Mouse (Mus musculus): ENCODE data around the gene Psmb5. TPM values are rescaled to one million over a fixed set of nuclear protein-coding genes. Genes with fewer than 3 reads are reported as not detected.

Psmb5 gene
- polyA plus RNA-seq, 1 experiment from 2014 or later: 361 TPM

GRCm38 (mm10) chr14:54607226-54607625, 10.6 kb downstream of the Psmb5 start:
- Histone ChIP-seq H3K36me3 (ENCODE audit: control insufficient read depth, insufficient read depth, low read length) (no peaks in the 10 kb centered on the region; the same call in 1 of the 2 replicates), H3K9me3 (ENCODE audit: control insufficient read depth, low read depth, low read length) (no peaks in the 10 kb centered on the region), H3K4me3 (ENCODE audit: low read depth, low read length) (no peak overlapping the region), H3K4me2 (replicated peaks; ENCODE audit: low read depth, low read length) (no peak overlapping the region), H3K27ac (ENCODE audit: low read length) (0 out of 2 replicates have a peak overlapping the region, but pooled peaks have one; percentile 48), H3K27me3 (ENCODE audit: control insufficient read depth, insufficient read depth, low read length) (no peaks in the 10 kb centered on the region), H3K4me1 (ENCODE audit: control insufficient read depth, insufficient read depth, low read length) (peaks cover 18% of the 10 kb centered on the region; the same call in 1 of the 2 replicates), H3K9ac (replicated peaks; ENCODE audit: low read depth, low read length) (no peak overlapping the region)
- ATAC-seq (ENCODE audit: insufficient number of reproducible peaks, insufficient read depth, low FRiP score, low read depth): no peak
- 42% methylated on average over 8 of the region's 8 CpGs for WGBS

- Histone ChIP-seq H3K27me3 (ENCODE audit: control insufficient read depth, insufficient read depth, low read length) (no peaks in the 10 kb centered on the region), H3K4me1 (ENCODE audit: control insufficient read depth, insufficient read depth, low read length) (peaks cover 18% of the 10 kb centered on the region; the same call in 1 of the 2 replicates), H3K4me3 (ENCODE audit: low read depth, low read length) (peak within 1 kb of the TSS; percentile 50), H3K9ac (replicated peaks; ENCODE audit: low read depth, low read length) (peak within 1 kb of the TSS; percentile 36; the same call in 1 of the 2 replicates), H3K4me2 (replicated peaks; ENCODE audit: low read depth, low read length) (peak within 1 kb of the TSS; percentile 67), H3K9me3 (ENCODE audit: control insufficient read depth, low read depth, low read length) (no peaks in the 10 kb centered on the region), H3K27ac (ENCODE audit: low read length) (peak within 1 kb of the TSS; percentile 76; the same call in 1 of the 2 replicates), H3K36me3 (ENCODE audit: control insufficient read depth, insufficient read depth, low read length) (no peaks in the 10 kb centered on the region)
- peak; percentile 63 for ATAC-seq (ENCODE audit: insufficient number of reproducible peaks, insufficient read depth, low FRiP score, low read depth)
- under 1% methylated on average over 38 of the region's 39 CpGs for WGBS
These were observed 12.0 kb downstream of the Psmb5 start, which contains the start of gene 4931414P19Rik for GRCm38 (mm10) chr14:54605752-54606321. 4931414P19Rik (minus strand) TSS chr14:54605993.

DNA sequence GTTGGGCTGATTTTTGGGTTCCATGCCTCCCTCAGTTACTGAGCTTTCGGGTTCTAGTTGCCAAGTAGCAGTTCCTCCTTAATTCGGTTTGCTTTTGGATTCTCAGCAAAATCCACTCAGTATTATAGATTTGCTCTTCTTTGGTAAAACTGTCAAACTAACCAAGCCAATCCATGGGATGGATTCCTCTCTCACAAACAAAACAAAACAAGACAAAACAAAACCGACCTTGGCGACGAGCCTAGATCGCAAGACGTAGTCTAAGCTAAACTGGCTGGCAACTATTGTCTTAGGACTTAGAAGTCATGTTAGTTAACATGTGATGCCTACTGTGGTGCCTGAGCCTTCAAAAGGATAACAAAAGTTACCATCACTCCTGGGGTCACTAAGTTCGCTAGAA, 14.1 kb downstream of the Psmb5 start:
- Histone ChIP-seq H3K9ac (replicated peaks; ENCODE audit: low read depth, low read length) (no peak overlapping the region), H3K27ac (ENCODE audit: low read length) (peak overlapping the region; percentile 76), H3K36me3 (ENCODE audit: control insufficient read depth, insufficient read depth, low read length) (no peaks in the 10 kb centered on the region; the same call in 1 of the 2 replicates), H3K27me3 (ENCODE audit: control insufficient read depth, insufficient read depth, low read length) (no peaks in the 10 kb centered on the region), H3K4me1 (ENCODE audit: control insufficient read depth, insufficient read depth, low read length) (peaks cover 18% of the 10 kb centered on the region; the same call in 1 of the 2 replicates), H3K4me2 (replicated peaks; ENCODE audit: low read depth, low read length) (peak overlapping the region; percentile 45), H3K9me3 (ENCODE audit: control insufficient read depth, low read depth, low read length) (no peaks in the 10 kb centered on the region), H3K4me3 (ENCODE audit: low read depth, low read length) (peak overlapping the region; percentile 52)
- no peak for ATAC-seq (ENCODE audit: insufficient number of reproducible peaks, insufficient read depth, low FRiP score, low read depth)
- 84% methylated on average over 8 of the region's 8 CpGs for WGBS

DNA sequence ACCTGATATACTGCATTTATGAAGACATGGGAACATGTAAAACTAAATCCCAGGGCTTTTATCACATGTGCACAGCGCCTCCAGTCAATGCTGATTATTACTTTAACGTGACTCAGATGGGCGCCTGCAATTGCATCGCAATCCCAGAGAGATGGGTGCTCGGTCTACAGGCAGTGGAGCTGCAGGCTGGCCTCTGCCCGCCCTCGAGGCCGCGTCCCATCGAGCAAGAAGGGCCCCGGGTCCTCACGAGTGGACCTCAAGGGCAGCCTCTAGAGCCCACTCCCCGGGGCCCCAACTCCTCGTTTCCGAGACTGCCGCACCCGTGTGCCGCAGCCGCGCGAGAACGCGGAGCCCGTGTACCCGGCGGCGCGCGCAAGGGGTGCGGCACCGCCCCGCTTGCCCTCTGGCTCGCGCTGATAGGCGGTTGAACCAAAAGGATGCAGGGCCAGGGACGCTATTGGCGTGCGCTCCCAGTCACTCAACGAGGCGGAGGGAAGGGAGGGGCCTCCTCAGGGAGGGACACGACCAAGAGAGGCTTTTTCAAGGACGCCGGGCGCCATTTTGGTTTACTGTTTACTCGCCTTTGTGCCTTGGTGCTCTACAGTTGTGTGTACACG, 14.7 kb downstream of the Psmb5 start:
- Histone ChIP-seq H3K4me1 (ENCODE audit: control insufficient read depth, insufficient read depth, low read length) (peaks cover 18% of the 10 kb centered on the region; the same call in 1 of the 2 replicates), H3K9ac (replicated peaks; ENCODE audit: low read depth, low read length) (peak overlapping the region; percentile 47; the same call in 1 of the 2 replicates), H3K4me2 (replicated peaks; ENCODE audit: low read depth, low read length) (peak overlapping the region; percentile 45)

DNA sequence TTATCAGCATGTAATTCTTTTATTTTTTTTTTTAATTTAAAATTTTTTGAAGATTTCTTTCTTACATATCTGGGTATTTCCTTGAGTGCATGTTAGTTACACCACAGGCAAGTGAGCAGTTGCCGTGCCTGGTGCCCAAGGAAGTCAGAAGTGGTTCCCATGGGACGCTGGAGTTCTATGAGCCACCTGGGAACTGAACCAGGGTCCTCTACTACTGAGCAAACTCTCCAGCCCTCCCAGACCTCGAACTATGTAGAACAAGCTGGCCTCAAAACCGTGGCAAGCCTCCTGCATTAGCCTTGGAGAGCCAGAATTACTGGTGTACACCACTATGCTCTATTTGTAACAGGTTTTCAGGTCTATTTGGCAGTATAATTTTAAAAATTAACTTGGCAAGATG, 15.2 kb downstream of the Psmb5 start:
- Histone ChIP-seq H3K4me2 (replicated peaks; ENCODE audit: low read depth, low read length) (peak overlapping the region; percentile 45), H3K36me3 (ENCODE audit: control insufficient read depth, insufficient read depth, low read length) (no peaks in the 10 kb centered on the region; the same call in 1 of the 2 replicates), H3K4me1 (ENCODE audit: control insufficient read depth, insufficient read depth, low read length) (peaks cover 18% of the 10 kb centered on the region; the same call in 1 of the 2 replicates), H3K9ac (replicated peaks; ENCODE audit: low read depth, low read length) (no peak overlapping the region), H3K27ac (ENCODE audit: low read length) (peak overlapping the region; percentile 89), H3K27me3 (ENCODE audit: control insufficient read depth, insufficient read depth, low read length) (no peaks in the 10 kb centered on the region), H3K4me3 (ENCODE audit: low read depth, low read length) (peak overlapping the region; percentile 52), H3K9me3 (ENCODE audit: control insufficient read depth, low read depth, low read length) (no peaks in the 10 kb centered on the region)
- no peak for ATAC-seq (ENCODE audit: insufficient number of reproducible peaks, insufficient read depth, low FRiP score, low read depth)
- WGBS: 36% methylated on average over 4 of the region's 4 CpGs

More for the DNA sequence above, 14.7 kb downstream of the Psmb5 start:
- peak overlapping the region; percentile 89 for H3K27ac ChIP-seq (ENCODE audit: low read length)
- no peaks in the 10 kb centered on the region for H3K9me3 ChIP-seq (ENCODE audit: control insufficient read depth, low read depth, low read length)
- WGBS: under 1% methylated on average over 46 of the region's 46 CpGs
- ATAC-seq (ENCODE audit: insufficient number of reproducible peaks, insufficient read depth, low FRiP score, low read depth): peak; percentile 99
- no peaks in the 10 kb centered on the region; the same call in 1 of the 2 replicates for H3K36me3 ChIP-seq (ENCODE audit: control insufficient read depth, insufficient read depth, low read length)
- H3K4me3 ChIP-seq (ENCODE audit: low read depth, low read length): peak overlapping the region; percentile 52
- H3K27me3 ChIP-seq (ENCODE audit: control insufficient read depth, insufficient read depth, low read length): no peaks in the 10 kb centered on the region

GRCm38 (mm10) chr14:54601601-54602000, 16.2 kb downstream of the Psmb5 start:
- Histone ChIP-seq H3K9ac (replicated peaks; ENCODE audit: low read depth, low read length) (no peak overlapping the region), H3K9me3 (ENCODE audit: control insufficient read depth, low read depth, low read length) (no peaks in the 10 kb centered on the region), H3K4me1 (ENCODE audit: control insufficient read depth, insufficient read depth, low read length) (peaks cover 15% of the 10 kb centered on the region; the same call in 1 of the 2 replicates), H3K4me2 (replicated peaks; ENCODE audit: low read depth, low read length) (no peak overlapping the region), H3K27ac (ENCODE audit: low read length) (no peak overlapping the region), H3K27me3 (ENCODE audit: control insufficient read depth, insufficient read depth, low read length) (no peaks in the 10 kb centered on the region), H3K36me3 (ENCODE audit: control insufficient read depth, insufficient read depth, low read length) (no peaks in the 10 kb centered on the region; the same call in 1 of the 2 replicates), H3K4me3 (ENCODE audit: low read depth, low read length) (no peak overlapping the region)
- WGBS: 43% methylated on average over 2 of the region's 2 CpGs
- no peak for ATAC-seq (ENCODE audit: insufficient number of reproducible peaks, insufficient read depth, low FRiP score, low read depth)

DNA sequence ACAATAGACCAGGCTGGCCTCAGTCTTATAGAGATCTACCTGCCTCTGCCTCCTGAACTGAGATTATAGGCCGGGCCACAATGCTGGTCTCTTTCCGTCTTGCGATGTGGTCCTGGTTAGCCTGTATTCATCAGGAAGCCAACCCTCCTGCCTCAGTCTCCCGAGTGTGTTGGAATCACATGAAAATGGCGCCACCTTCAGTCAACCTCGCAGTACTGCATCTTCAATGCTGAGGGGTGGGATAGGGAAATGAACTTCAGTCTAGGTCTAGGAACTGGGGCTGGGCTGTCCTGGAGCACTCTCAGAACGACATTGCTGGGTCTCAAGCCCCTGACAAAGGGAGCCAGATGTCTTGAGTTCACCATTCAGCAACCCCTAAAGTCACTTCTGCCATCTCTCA, 20.7 kb downstream of the Psmb5 start:
- Histone ChIP-seq H3K36me3 (ENCODE audit: control insufficient read depth, insufficient read depth, low read length) (peaks cover 5% of the 10 kb centered on the region; the same call in 1 of the 2 replicates), H3K4me3 (ENCODE audit: low read depth, low read length) (no peak overlapping the region), H3K4me1 (ENCODE audit: control insufficient read depth, insufficient read depth, low read length) (no peaks in the 10 kb centered on the region), H3K9me3 (ENCODE audit: control insufficient read depth, low read depth, low read length) (no peaks in the 10 kb centered on the region), H3K27me3 (ENCODE audit: control insufficient read depth, insufficient read depth, low read length) (no peaks in the 10 kb centered on the region), H3K9ac (replicated peaks; ENCODE audit: low read depth, low read length) (no peak overlapping the region), H3K27ac (ENCODE audit: low read length) (no peak overlapping the region), H3K4me2 (replicated peaks; ENCODE audit: low read depth, low read length) (no peak overlapping the region)
- WGBS: 75% methylated on average over 7 of the region's 7 CpGs
- ATAC-seq (ENCODE audit: insufficient number of reproducible peaks, insufficient read depth, low FRiP score, low read depth): no peak

- WGBS: 63% methylated on average over 28 of the region's 28 CpGs
- Histone ChIP-seq H3K27ac (ENCODE audit: low read length) (no peak overlapping the region), H3K4me1 (ENCODE audit: control insufficient read depth, insufficient read depth, low read length) (no peaks in the 10 kb centered on the region), H3K36me3 (ENCODE audit: control insufficient read depth, insufficient read depth, low read length) (peaks cover 5% of the 10 kb centered on the region; the same call in 1 of the 2 replicates), H3K4me2 (replicated peaks; ENCODE audit: low read depth, low read length) (no peak overlapping the region), H3K4me3 (ENCODE audit: low read depth, low read length) (no peak overlapping the region), H3K9me3 (ENCODE audit: control insufficient read depth, low read depth, low read length) (no peaks in the 10 kb centered on the region), H3K27me3 (ENCODE audit: control insufficient read depth, insufficient read depth, low read length) (no peaks in the 10 kb centered on the region), H3K9ac (replicated peaks; ENCODE audit: low read depth, low read length) (no peak overlapping the region)
- ATAC-seq (ENCODE audit: insufficient number of reproducible peaks, insufficient read depth, low FRiP score, low read depth): no peak
These were observed 23.0 kb downstream of the Psmb5 start for GRCm38 (mm10) chr14:54594631-54595414.
